Mouse (Mus musculus) yolk sac, embryonic 10.5 days (tissue): Measurements from ENCODE around the gene Gm20388.

Source experiments
- DNase-seq: peaks from one replicate; pipeline ENCODE4 v3.0.0-alpha.2; 2017; ENCODE audit warnings: low spot score

Gene Gm20388

GRCm38 (mm10) chr8:120566681-120567080 lies 656.0 kb downstream of the Gm20388 start:
- no peak for DNase-seq

- no peak for DNase-seq
These were observed 657.1 kb downstream of the Gm20388 start for GRCm38 (mm10) chr8:120567731-120568130.

- DNase-seq = no peak
These were observed 657.6 kb downstream of the Gm20388 start for GRCm38 (mm10) chr8:120568164-120568798.

- no peak for DNase-seq
These were observed 658.5 kb downstream of the Gm20388 start for GRCm38 (mm10) chr8:120569123-120569522.

- peak; percentile 57 for DNase-seq
These were observed 659.5 kb downstream of the Gm20388 start for GRCm38 (mm10) chr8:120569939-120570715.

DNA sequence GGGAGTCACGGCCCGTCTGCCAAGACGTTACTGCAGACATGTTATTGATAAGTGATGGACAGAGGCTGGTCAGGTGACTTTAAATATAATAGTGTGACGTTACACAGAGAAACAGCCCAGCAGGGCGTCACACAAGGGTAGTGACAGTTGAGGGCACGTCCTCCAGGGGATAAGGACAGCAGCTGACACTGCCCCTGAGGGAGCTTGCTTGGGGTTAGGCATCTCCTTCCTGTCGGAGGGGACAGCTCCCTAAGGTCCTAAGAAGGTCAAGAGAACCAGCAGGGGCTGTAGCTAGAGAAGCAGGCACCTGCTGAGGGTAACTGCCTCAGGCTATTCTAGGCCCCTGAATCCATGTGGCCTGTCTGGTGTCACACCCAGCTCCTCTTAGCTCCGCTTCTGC lies 660.9 kb downstream of the Gm20388 start:
- no peak for DNase-seq

GRCm38 (mm10) chr8:120572534-120572933 lies 661.9 kb downstream of the Gm20388 start:
- DNase-seq = no peak

DNA sequence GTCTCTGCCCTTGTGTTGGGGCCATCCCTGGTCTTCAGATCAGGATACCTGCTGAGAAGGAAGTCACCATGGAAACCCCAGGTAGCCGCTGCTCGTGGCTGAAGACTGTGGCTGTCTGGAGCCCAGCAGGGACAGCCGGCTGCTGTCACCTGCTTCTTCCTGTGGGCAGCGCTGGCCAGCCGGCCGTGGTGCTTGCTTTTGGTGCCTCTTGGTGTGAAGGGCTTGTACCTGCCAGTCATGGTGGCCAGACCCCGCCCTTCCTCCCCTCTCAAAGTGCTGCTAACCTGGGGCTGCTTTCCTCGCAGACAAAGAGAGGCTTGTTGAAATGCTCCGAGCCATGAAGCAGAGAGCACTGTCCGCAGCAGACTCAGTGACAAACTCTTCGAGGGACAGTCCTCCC lies 663.2 kb downstream of the Gm20388 start:
- no peak for DNase-seq

GRCm38 (mm10) chr8:120574941-120575340 lies 664.3 kb downstream of the Gm20388 start:
- no peak for DNase-seq

DNA sequence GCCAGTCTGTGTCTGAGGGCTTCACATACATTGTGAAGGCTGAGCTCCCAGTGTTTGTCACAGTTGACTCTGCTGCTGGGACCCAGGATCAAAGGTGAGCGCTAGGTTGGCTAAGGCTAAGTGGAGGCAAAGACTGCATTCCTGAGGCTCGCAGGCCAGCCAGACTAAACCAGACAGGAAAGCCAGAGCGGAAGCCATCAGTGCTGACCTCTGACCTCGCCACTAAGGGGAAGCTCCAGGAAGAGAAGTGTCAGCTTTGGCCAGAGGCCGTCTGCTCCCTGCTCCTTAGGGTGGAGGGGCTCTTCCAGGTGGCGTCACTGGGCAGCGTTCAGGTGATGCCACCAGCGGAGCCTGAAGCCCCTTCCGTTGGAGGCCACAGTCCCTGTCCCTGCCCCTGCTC lies 665.2 kb downstream of the Gm20388 start:
- peak; percentile 90 for DNase-seq

GRCm38 (mm10) chr8:120577821-120578220 lies 667.2 kb downstream of the Gm20388 start:
- no peak for DNase-seq

GRCm38 (mm10) chr8:120580336-120581000 lies 669.8 kb downstream of the Gm20388 start:
- DNase-seq = no peak

DNA sequence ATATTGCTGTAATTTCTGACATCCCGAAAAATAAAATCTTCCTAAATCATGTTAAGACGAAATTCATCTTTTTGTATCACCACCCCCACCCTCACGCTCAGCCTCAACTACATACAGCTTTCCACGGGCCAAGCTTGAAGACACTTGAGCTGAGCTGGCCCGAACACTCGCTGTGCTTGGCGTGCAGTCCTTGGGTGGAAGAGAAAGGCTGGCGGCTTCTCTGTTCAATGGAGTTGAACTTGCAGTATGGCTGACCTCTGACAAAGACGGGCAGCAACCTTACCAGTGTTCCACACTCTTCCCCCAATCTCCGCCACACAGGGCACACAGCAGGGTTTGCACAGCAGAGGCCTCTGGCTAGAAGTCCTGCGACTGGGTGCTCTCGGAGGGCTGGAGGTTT lies 670.7 kb downstream of the Gm20388 start:
- no peak for DNase-seq

GRCm38 (mm10) chr8:120581811-120582210 lies 671.2 kb downstream of the Gm20388 start:
- DNase-seq = no peak

- DNase-seq = no peak
These were observed 674.9 kb downstream of the Gm20388 start for GRCm38 (mm10) chr8:120585521-120585920.

- peak; percentile 100 for DNase-seq
These were observed 678.5 kb downstream of the Gm20388 start, which contains the start of gene Gins2 for GRCm38 (mm10) chr8:120588908-120589771. Gene Gins2 (minus strand): TSS chr8:120589304.

DNA sequence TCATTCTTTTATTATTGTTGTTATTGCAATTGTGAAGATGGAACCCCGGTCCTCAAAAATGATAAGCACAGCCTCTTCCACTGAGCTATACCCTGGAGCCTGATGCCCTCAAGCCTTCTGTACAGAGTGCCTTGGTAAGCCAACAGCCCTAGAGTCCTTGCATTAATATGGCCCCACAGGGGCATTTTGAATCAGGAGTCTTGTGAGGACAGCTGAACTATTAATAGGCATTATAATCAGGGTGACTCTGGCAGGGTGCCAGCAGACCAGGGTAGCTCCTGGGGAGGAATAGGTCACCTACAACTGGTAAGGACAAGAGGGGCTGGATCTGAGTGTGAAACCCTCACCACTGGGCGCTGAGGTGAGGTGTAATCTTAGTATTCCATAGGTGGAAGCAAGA lies 679.3 kb downstream of the Gm20388 start:
- DNase-seq = no peak

- no peak for DNase-seq
These were observed 681.1 kb downstream of the Gm20388 start for GRCm38 (mm10) chr8:120591587-120592292.

- DNase-seq = no peak
These were observed 683.9 kb downstream of the Gm20388 start for GRCm38 (mm10) chr8:120594571-120594970.

DNA sequence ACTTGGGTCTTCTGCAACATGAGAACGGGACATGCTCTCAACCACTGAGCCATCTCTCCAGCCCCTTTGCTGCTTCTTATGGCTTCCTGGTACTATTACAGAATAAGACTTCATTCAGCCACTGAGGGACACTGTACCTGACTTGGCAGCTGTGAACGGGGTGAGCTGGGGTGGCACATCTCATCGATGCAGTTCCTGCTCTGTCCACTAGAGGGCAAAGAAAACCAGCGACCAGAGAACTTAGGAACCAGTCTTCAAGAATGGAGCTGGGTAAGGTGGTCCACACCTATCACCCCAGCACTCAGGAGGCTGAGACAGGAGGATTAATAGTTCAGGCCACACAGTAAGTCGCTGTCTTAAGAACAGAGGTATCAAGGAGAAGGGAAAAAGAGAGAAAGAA lies 685.3 kb downstream of the Gm20388 start:
- DNase-seq = no peak

DNA sequence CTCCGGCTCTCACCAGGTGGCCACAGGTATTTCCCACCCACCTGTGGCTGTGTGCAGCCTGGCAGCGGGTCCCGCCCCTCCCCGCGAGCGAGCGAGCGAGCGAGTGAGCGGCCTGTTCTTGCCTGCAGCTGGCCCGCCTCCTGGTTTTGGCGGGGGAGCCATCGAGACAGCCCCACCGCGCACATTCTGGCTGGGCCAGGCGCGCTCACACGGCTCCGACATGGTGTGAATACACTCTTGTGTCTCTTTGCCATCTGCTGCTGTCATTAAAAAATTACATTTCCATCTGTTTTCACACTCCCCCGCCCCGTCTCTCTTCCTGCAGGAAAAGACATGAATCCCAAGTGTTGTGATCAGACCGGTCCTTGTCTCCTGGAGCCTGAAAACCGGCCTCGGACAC lies 687.9 kb downstream of the Gm20388 start:
- DNase-seq = no peak
